Mouse (Mus musculus): ENCODE measurements at regions not wholly inside any gene's neighbourhood (a gene's known extent, or its start where the extent isn't known, plus 50 kb on each side); places are given as distances from the start of the nearest gene placed in this dataset.

DNA sequence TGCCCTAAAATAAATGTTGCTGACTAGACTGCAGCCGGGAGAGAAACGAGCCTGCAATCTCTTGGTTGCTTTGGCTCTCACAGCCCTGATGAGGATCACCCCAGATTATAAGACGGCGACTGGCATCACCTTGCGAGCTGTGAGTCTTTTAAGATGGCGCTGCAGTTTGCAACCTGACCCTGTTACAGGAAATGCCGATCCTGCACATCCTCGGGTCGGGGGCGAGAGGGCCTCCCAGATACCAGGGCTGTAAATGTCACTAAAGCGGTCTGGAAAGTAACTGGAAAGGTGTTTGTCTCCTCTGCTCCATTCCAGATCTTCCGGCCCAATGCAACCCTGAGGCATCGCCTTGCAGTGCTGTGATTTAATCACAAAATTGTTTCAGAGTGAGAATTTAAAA, 53.4 kb downstream of the Cartpt start:
- Histone ChIP-seq H3K36me3 (ENCODE audit: control insufficient read depth, insufficient read depth, low read length) (no peaks in the 10 kb centered on the region), H3K27ac (ENCODE audit: control insufficient read depth, insufficient read depth, low read length) (no peak overlapping the region), H3K27me3 (ENCODE audit: control insufficient read depth, insufficient read depth, low read length) (no peaks in the 10 kb centered on the region), H3K4me3 (ENCODE audit: control insufficient read depth, insufficient read depth, low read length) (no peak overlapping the region), H3K4me1 (replicated peaks; ENCODE audit: control insufficient read depth, insufficient read depth, low read length) (no peaks in the 10 kb centered on the region)
- WGBS = 49% methylated on average over 13 of the region's 13 CpGs
- no peak for DNase-seq
- TF ChIP-seq POLR2A (IDR thresholded peaks at IDR 0.05; ENCODE audit: control insufficient read depth, extremely low read depth, insufficient read depth, low read length, poor library complexity) (no peak), CTCF (IDR thresholded peaks at IDR 0.05; ENCODE audit: borderline replicate concordance, control insufficient read depth, extremely low read depth, insufficient read depth, low read length, poor library complexity) (no peak)

DNA sequence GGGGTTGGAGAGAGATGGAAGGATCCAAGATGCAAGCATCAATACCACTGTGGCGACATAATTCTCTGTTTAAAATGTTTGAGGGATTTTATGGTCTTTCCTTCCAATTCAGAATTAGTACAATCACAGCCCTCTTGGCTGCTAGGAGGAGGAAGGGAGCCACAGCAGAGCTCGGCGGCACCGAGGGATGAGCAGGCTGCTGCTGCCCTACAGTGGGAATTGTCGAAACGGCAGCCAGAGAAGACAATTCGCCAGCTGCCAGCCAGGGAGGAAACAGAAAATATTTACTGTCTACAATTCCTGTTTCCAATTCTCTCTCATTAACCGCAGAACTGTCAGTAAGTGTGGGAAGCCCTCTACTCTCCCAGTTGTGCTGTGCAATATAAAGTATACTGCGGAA, 58.3 kb downstream of the Cartpt start:
- no peaks in the 10 kb centered on the region for H3K4me1 ChIP-seq (replicated peaks; ENCODE audit: control insufficient read depth, insufficient read depth, low read length)
- H3K36me3 ChIP-seq (ENCODE audit: control insufficient read depth, insufficient read depth, low read length) = no peaks in the 10 kb centered on the region
- H3K27me3 ChIP-seq (ENCODE audit: control insufficient read depth, insufficient read depth, low read length) = no peaks in the 10 kb centered on the region
- TF ChIP-seq POLR2A (IDR thresholded peaks at IDR 0.05; ENCODE audit: control insufficient read depth, extremely low read depth, insufficient read depth, low read length, poor library complexity) (no peak), CTCF (IDR thresholded peaks at IDR 0.05; ENCODE audit: borderline replicate concordance, control insufficient read depth, extremely low read depth, insufficient read depth, low read length, poor library complexity) (no peak)
- no peak for DNase-seq
- 29% methylated on average over 9 of the region's 9 CpGs for WGBS
- no peak overlapping the region for H3K4me3 ChIP-seq (ENCODE audit: control insufficient read depth, insufficient read depth, low read length)
- H3K27ac ChIP-seq (ENCODE audit: control insufficient read depth, insufficient read depth, low read length) = no peak overlapping the region

DNA sequence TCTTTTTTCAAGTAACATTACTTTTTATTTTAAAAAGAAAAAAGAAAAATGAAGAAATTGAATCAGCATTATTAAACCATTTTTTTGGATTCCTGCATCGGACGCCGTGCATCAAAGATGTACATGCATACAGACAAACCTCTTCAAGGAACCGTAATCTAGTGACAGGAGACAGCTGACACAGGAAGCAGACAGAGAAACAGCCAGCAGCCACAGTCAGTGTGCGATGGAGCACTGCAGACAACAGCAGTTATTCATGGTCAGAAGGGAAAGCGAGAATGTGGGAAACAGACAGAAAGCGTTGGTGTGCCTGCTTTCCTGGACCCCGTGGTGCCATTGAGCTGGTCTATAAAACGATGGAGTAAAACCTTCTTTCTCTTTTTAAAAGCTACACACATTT, 61.4 kb downstream of the Cartpt start:
- Histone ChIP-seq H3K27ac (ENCODE audit: control insufficient read depth, insufficient read depth, low read length) (no peak overlapping the region), H3K4me3 (ENCODE audit: control insufficient read depth, insufficient read depth, low read length) (no peak overlapping the region), H3K27me3 (ENCODE audit: control insufficient read depth, insufficient read depth, low read length) (no peaks in the 10 kb centered on the region), H3K36me3 (ENCODE audit: control insufficient read depth, insufficient read depth, low read length) (no peaks in the 10 kb centered on the region), H3K4me1 (replicated peaks; ENCODE audit: control insufficient read depth, insufficient read depth, low read length) (no peaks in the 10 kb centered on the region)
- DNase-seq = no peak
- no peak for TF ChIP-seq CTCF (IDR thresholded peaks at IDR 0.05; ENCODE audit: borderline replicate concordance, control insufficient read depth, extremely low read depth, insufficient read depth, low read length, poor library complexity)
- TF ChIP-seq POLR2A (IDR thresholded peaks at IDR 0.05; ENCODE audit: control insufficient read depth, extremely low read depth, insufficient read depth, low read length, poor library complexity) = no peak
- WGBS = 72% methylated on average over 9 of the region's 9 CpGs

DNA sequence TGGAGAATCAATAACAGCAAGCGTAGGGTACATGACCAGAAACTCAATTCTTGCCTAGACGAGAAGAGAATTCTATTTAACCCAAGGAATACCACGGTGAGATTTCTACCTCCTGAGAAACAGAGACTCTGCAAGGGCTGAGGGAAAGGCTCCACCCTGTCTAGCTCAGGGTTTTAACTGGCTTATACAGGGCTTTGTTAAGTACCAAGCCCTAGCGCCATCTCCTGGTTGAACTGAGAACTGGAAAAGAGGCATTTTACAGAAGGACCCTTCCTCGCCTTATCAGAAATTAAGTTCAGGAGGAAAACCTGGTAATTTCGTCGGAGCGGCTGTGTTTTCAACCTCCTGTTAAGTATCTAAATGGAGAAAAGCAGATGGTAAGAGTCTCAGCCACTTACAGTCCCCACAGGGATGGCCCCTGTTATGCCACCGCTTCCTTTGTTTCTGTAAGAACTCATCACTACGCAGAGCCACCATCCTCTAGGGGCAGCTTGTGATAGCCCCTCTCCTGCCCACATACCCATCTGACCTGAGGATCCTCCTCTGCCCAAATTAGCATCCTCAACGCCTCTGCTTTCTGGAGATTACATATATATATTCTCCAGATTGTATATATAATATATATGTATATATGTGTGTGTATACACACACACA, 63.0 kb downstream of the Cartpt start:
- peak; percentile 9 for DNase-seq
- no peaks in the 10 kb centered on the region for H3K36me3 ChIP-seq (ENCODE audit: control insufficient read depth, insufficient read depth, low read length)
- no peak overlapping the region for H3K27ac ChIP-seq (ENCODE audit: control insufficient read depth, insufficient read depth, low read length)
- no peaks in the 10 kb centered on the region for H3K4me1 ChIP-seq (replicated peaks; ENCODE audit: control insufficient read depth, insufficient read depth, low read length)
- TF ChIP-seq POLR2A (IDR thresholded peaks at IDR 0.05; ENCODE audit: control insufficient read depth, extremely low read depth, insufficient read depth, low read length, poor library complexity) (no peak), CTCF (IDR thresholded peaks at IDR 0.05; ENCODE audit: borderline replicate concordance, control insufficient read depth, extremely low read depth, insufficient read depth, low read length, poor library complexity) (no peak)
- H3K4me3 ChIP-seq (ENCODE audit: control insufficient read depth, insufficient read depth, low read length) = no peak overlapping the region
- no peaks in the 10 kb centered on the region for H3K27me3 ChIP-seq (ENCODE audit: control insufficient read depth, insufficient read depth, low read length)
- WGBS = 60% methylated on average over 11 of the region's 11 CpGs

DNA sequence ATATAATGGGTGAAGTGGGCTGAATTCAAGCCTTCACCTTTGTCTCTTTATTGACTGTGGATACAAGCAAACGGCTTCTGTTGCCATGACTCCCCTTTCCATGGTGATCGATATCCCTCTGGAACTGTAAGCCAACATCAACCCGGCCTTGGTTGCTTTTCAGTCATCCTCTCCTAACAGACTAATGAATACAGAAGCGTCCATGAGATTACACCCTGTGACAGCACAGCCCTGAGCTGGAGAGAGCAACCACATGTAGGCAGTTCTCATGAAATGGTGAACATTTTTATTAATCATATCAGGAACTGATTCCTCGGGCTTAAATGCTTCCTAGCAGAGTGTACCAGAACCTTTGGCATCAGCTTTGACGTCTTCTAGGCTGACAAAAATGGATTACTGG, 63.7 kb downstream of the Cartpt start:
- H3K27me3 ChIP-seq (ENCODE audit: control insufficient read depth, insufficient read depth, low read length) = no peaks in the 10 kb centered on the region
- no peak for DNase-seq
- TF ChIP-seq POLR2A (IDR thresholded peaks at IDR 0.05; ENCODE audit: control insufficient read depth, extremely low read depth, insufficient read depth, low read length, poor library complexity) = no peak
- no peak for TF ChIP-seq CTCF (IDR thresholded peaks at IDR 0.05; ENCODE audit: borderline replicate concordance, control insufficient read depth, extremely low read depth, insufficient read depth, low read length, poor library complexity)
- no peak overlapping the region for H3K4me3 ChIP-seq (ENCODE audit: control insufficient read depth, insufficient read depth, low read length)
- H3K4me1 ChIP-seq (replicated peaks; ENCODE audit: control insufficient read depth, insufficient read depth, low read length) = no peaks in the 10 kb centered on the region
- no peaks in the 10 kb centered on the region for H3K36me3 ChIP-seq (ENCODE audit: control insufficient read depth, insufficient read depth, low read length)
- no peak overlapping the region for H3K27ac ChIP-seq (ENCODE audit: control insufficient read depth, insufficient read depth, low read length)
- WGBS = 95% methylated on average over 6 of the region's 6 CpGs

DNA sequence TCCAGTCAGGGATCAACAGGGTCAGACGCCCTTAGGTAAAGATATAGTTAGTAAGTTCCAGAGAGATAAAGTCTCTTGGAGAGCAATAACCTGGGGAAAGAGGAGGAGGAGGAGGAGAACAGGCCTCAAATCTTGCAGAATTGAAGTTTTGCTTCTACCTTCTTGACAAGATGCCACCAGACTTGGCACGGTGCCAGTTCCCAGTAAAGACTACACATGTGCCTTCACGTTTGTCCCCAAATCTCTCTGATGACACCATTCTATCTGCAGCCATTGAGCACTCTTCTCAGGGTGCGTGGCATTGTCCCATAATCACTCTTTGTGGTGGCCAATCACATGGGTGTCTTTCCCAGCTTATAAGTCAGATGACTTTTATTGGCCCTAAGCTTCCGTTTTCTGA, 64.3 kb downstream of the Cartpt start:
- Histone ChIP-seq H3K27me3 (ENCODE audit: control insufficient read depth, insufficient read depth, low read length) (no peaks in the 10 kb centered on the region), H3K4me3 (ENCODE audit: control insufficient read depth, insufficient read depth, low read length) (no peak overlapping the region), H3K36me3 (ENCODE audit: control insufficient read depth, insufficient read depth, low read length) (no peaks in the 10 kb centered on the region), H3K4me1 (replicated peaks; ENCODE audit: control insufficient read depth, insufficient read depth, low read length) (no peaks in the 10 kb centered on the region), H3K27ac (ENCODE audit: control insufficient read depth, insufficient read depth, low read length) (no peak overlapping the region)
- 77% methylated on average over 5 of the region's 5 CpGs for WGBS
- no peak for TF ChIP-seq POLR2A (IDR thresholded peaks at IDR 0.05; ENCODE audit: control insufficient read depth, extremely low read depth, insufficient read depth, low read length, poor library complexity)
- no peak for TF ChIP-seq CTCF (IDR thresholded peaks at IDR 0.05; ENCODE audit: borderline replicate concordance, control insufficient read depth, extremely low read depth, insufficient read depth, low read length, poor library complexity)
- DNase-seq = no peak

DNA sequence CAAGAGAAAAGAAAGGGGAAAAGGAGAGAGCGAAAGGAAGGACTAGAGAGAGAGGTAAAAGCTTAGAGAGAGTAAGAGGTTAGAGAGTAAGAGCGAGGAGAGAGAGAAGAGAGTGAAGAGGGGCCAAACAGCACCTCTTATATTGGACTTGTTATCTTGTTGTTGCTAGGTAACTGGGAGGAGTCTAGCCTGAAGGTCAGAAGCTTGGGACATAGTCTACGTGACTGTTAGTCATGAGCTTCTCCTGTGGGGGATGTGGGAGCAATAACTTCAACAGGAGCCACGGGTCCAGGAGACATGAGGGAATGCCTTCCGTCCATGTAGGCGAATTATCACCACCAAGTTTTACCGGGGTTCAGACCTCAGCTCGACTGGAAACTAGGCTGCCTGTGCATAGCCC, 65.4 kb downstream of the Cartpt start:
- no peaks in the 10 kb centered on the region for H3K4me1 ChIP-seq (replicated peaks; ENCODE audit: control insufficient read depth, insufficient read depth, low read length)
- no peaks in the 10 kb centered on the region for H3K27me3 ChIP-seq (ENCODE audit: control insufficient read depth, insufficient read depth, low read length)
- H3K4me3 ChIP-seq (ENCODE audit: control insufficient read depth, insufficient read depth, low read length) = no peak overlapping the region
- H3K27ac ChIP-seq (ENCODE audit: control insufficient read depth, insufficient read depth, low read length) = no peak overlapping the region
- 93% methylated on average over 8 of the region's 8 CpGs for WGBS
- no peak for DNase-seq
- TF ChIP-seq POLR2A (IDR thresholded peaks at IDR 0.05; ENCODE audit: control insufficient read depth, extremely low read depth, insufficient read depth, low read length, poor library complexity) = no peak
- no peak for TF ChIP-seq CTCF (IDR thresholded peaks at IDR 0.05; ENCODE audit: borderline replicate concordance, control insufficient read depth, extremely low read depth, insufficient read depth, low read length, poor library complexity)
- no peaks in the 10 kb centered on the region for H3K36me3 ChIP-seq (ENCODE audit: control insufficient read depth, insufficient read depth, low read length)

All from thymus, adult 2 months (tissue).